Mouse (Mus musculus): Measurements from ENCODE around the gene Ube2s.

DNA sequence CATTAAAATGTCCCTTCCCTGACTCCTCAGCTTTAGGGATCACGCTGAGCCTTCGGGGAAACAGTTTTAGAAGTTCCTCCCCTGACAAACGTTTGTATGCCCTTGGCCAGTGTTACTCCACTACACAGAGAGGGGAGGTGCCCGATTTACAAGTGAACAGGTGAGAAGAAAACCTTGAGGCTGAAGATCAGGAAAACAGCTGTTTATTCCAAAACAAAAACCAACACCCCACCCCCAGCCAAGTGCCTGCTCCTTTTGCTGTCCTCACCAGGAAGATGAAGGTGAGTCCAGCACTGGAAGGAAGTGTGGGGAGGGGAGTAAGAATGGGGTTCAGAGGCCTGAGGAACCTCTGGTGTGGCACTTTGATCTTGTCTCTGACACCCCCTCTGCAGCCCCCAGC lies 13.0 kb upstream of the Ube2s start:
- no peak for TF ChIP-seq CTCF (conservative IDR thresholded peaks at IDR 0.05; ENCODE audit: low read length)
- TF ChIP-seq POU5F1 (IDR thresholded peaks at IDR 0.05; ENCODE audit: borderline replicate concordance, low read length): no peak

Data from E14TG2a.4 (cell line).